Mouse (Mus musculus): ENCODE measurements at regions not wholly inside any gene's neighbourhood (a gene's known extent, or its start where the extent isn't known, plus 50 kb on each side); places are given as distances from the start of the nearest gene placed in this dataset.

DNA sequence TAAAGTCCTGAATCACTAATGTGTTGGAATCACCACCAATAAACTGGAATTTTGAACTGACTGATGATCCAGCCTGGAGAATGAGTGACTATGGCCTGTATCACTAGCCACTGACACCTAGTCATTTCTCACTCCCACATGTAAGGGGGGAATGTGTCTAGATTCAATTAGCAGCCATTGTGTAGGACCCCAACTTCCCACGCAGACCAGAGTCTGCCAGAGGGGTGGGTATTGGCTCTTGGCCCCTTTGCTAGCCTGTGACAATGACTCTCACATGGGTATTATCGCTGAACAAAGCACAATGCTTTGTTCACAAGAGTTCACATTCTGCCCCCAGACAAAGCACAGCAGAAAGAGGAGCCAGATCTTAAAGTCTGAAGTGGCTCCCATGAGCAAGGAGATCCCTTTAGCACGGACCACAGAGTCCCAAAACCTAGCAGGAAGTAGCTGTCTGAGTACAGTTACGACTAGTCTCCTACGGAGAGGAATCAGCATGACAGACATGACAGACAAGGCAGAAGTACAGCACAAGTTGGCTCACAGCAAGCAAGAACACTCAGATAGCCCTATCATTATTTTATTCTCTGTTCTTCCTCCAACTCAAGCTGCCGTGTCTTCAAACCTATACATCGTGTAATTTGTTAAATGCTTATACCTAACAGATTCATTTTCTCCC lies 130.0 kb upstream of the Foxq1 start:
- Histone ChIP-seq H3K4me1 (no peaks in the 10 kb centered on the region), H3K36me3 (no peaks in the 10 kb centered on the region), H3K4me3 (no peak overlapping the region), H3K9ac (no peak overlapping the region), H3K9me3 (no peaks in the 10 kb centered on the region), H3K27ac (no peak overlapping the region), H3K27me3 (no peaks in the 10 kb centered on the region), H3K4me2 (no peak overlapping the region)
- WGBS = 70% methylated on average over 7 of the region's 7 CpGs
- ATAC-seq (ENCODE audit: borderline replicate concordance, extremely low read depth, low FRiP score, low TSS enrichment) = no peak

DNA sequence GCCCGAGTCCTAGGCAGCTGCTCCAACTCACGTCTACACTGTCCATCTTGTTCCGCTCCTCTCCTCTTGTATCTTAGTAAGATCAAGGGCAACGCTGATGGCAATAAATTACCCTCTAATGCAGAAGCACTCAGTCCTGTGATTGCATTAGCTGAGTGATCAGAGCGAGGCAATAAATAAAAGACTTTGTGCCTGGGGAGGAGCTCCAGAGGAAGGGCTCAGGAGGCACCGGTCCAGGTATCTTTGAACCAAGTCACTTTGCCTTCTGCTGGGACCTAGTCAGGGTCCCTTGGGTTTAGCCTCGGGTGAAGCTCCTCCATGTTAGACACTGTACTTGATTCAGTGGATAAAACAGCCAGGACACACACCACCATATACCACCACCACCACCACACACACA lies 119.5 kb upstream of the Foxq1 start:
- 67% methylated on average over 7 of the region's 7 CpGs for WGBS
- Histone ChIP-seq H3K27ac (no peak overlapping the region), H3K4me2 (no peak overlapping the region), H3K4me1 (no peaks in the 10 kb centered on the region), H3K9ac (no peak overlapping the region), H3K9me3 (no peaks in the 10 kb centered on the region), H3K36me3 (no peaks in the 10 kb centered on the region), H3K4me3 (no peak overlapping the region), H3K27me3 (no peaks in the 10 kb centered on the region)
- ATAC-seq (ENCODE audit: borderline replicate concordance, extremely low read depth, low FRiP score, low TSS enrichment) = no peak

DNA sequence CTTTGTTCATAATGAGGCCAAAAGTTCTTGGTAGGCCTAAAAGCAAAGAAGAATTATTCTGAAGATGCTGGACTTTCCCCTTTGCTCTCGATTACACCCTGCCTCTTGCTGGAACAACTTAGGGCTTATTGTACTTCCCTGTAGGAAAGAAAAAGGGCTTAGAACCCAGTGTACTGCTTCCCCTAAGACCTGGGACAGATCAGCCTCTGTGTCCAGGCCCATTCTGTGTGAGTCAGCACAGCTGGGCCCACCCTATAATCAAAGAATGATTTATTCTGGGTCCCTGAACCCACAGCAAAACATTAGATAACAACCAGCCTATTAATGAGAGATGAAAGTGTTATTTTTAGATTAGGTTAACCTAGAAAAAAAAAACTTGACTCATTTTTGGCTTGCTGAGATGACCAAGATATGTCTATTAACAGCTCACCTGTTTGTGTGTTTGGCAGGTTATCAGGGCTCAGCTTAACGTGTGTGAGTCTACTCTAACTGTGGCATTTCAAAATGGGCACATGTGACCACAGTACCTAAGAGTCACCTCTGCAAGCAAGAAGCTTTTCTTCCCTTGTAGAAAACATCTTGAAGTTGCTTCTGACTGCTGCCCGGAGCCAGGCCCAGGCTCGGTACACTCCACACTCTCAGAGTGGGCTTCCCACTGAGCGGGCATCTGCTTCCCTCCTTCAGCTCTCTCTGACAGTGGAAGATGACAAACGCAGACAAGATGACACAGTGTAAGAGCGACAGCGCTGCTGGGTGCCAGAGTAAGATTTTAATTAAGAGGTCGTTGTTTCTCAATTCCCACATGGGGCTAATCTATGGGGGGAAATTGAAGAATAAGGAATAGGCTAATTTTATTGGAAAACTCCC lies 115.9 kb upstream of the Foxq1 start:
- Histone ChIP-seq H3K36me3 (no peaks in the 10 kb centered on the region), H3K9me3 (no peaks in the 10 kb centered on the region), H3K27me3 (no peaks in the 10 kb centered on the region), H3K27ac (no peak overlapping the region), H3K4me2 (no peak overlapping the region), H3K4me1 (no peaks in the 10 kb centered on the region), H3K4me3 (no peak overlapping the region), H3K9ac (no peak overlapping the region)
- no peak for ATAC-seq (ENCODE audit: borderline replicate concordance, extremely low read depth, low FRiP score, low TSS enrichment)
- WGBS = 66% methylated on average over 9 of the region's 9 CpGs

DNA sequence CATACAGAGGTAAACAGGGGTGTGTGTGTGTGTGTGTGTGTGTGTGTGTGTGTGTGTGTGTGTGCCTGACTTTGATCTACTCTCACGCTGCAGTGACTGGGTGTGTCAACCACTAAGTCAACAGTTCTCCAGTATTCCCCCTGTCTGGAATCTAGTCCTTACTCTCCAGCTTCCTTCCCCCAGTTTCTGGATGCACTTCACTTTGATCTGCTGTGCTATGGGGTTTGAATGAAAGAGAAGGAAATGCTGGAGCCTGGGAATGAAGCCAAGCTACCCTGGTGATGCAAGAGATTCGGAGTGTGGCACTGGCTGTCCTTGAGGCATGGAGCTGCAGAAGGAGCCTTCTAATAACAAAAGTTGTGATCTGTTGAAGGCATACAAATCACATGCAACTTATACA lies 97.1 kb upstream of the Foxq1 start:
- H3K9ac ChIP-seq = no peak overlapping the region
- no peaks in the 10 kb centered on the region for H3K36me3 ChIP-seq
- 6% methylated on average over 2 of the region's 2 CpGs for WGBS
- H3K27me3 ChIP-seq = no peaks in the 10 kb centered on the region
- H3K4me3 ChIP-seq = no peak overlapping the region
- H3K4me2 ChIP-seq = no peak overlapping the region
- H3K27ac ChIP-seq = peak overlapping the region; percentile 26; the same call in 1 of the 2 replicates
- ATAC-seq (ENCODE audit: borderline replicate concordance, extremely low read depth, low FRiP score, low TSS enrichment) = peak; percentile 89
- H3K9me3 ChIP-seq = no peaks in the 10 kb centered on the region
- H3K4me1 ChIP-seq = peaks cover 8% of the 10 kb centered on the region; the same call in 1 of the 2 replicates

DNA sequence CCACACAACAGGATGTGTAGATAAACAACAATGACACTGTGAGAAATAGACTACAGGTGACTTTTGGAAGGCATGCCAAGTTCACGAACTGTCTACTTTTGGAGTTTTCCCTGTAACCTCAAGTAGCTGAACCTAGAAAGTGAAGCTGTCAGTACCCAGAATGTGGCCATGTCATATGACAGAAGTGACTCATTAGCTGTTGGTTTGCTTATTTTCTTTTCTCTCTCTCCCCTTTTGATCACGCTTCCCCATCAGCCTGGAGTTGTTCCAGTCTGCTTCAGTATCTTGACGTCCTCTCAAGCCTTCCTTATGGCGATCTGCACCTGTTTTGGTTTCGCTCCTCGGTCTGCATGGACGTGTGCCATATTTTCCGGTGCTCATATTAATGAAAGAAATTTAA lies 90.8 kb upstream of the Foxq1 start:
- Histone ChIP-seq H3K4me1 (no peaks in the 10 kb centered on the region), H3K9ac (no peak overlapping the region), H3K27ac (no peak overlapping the region), H3K4me3 (no peak overlapping the region), H3K36me3 (no peaks in the 10 kb centered on the region), H3K4me2 (no peak overlapping the region), H3K9me3 (no peaks in the 10 kb centered on the region), H3K27me3 (no peaks in the 10 kb centered on the region)
- ATAC-seq (ENCODE audit: borderline replicate concordance, extremely low read depth, low FRiP score, low TSS enrichment) = no peak
- 50% methylated on average over 8 of the region's 8 CpGs for WGBS

DNA sequence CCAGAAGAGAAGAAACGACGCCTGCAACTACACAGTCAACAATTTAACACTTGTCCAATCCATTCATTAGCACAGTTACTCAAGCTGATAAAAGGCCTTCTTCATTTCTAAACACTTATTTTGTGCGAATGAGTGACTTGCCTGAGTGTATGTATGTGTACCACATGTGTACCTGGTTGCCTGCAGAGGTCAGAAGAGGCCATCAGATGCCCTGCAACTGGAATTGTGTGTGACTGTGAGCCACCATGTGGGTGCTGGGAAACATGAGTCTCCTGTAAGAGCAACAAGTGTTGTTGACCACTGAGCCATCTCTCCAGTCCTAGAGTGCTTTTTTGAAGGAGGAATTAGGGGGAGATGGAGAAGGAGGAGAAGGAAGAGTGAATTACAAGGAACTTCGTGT lies 90.2 kb upstream of the Foxq1 start:
- Histone ChIP-seq H3K27ac (no peak overlapping the region), H3K4me1 (no peaks in the 10 kb centered on the region), H3K27me3 (no peaks in the 10 kb centered on the region), H3K4me2 (no peak overlapping the region), H3K4me3 (no peak overlapping the region), H3K36me3 (no peaks in the 10 kb centered on the region), H3K9me3 (no peaks in the 10 kb centered on the region), H3K9ac (no peak overlapping the region)
- 65% methylated on average over 4 of the region's 4 CpGs for WGBS
- no peak for ATAC-seq (ENCODE audit: borderline replicate concordance, extremely low read depth, low FRiP score, low TSS enrichment)

DNA sequence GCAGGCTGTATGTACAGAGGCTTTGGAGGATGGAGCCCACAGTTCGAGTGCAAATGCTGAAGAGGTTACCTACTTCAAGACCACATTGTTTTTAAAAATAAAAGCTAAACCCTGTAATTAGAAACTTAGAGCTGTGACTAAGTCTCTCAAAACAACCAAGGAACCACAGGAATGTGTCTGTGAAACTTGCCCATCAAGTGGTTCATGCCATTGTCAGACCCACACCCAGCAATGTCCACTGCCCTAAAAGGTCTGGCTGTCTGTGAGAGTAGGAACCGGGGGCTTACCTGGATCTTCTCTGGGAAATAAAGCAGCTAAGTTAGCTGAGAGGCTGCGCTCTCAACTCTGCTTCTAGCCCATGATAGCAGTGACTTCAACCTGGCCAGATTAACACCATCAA lies 87.8 kb upstream of the Foxq1 start:
- 76% methylated on average over 3 of the region's 3 CpGs for WGBS
- no peak overlapping the region for H3K27ac ChIP-seq
- H3K4me1 ChIP-seq = no peaks in the 10 kb centered on the region
- H3K9me3 ChIP-seq = no peaks in the 10 kb centered on the region
- no peak for ATAC-seq (ENCODE audit: borderline replicate concordance, extremely low read depth, low FRiP score, low TSS enrichment)
- H3K4me3 ChIP-seq = no peak overlapping the region
- no peaks in the 10 kb centered on the region for H3K36me3 ChIP-seq
- no peak overlapping the region for H3K9ac ChIP-seq
- no peaks in the 10 kb centered on the region for H3K27me3 ChIP-seq
- H3K4me2 ChIP-seq = no peak overlapping the region

DNA sequence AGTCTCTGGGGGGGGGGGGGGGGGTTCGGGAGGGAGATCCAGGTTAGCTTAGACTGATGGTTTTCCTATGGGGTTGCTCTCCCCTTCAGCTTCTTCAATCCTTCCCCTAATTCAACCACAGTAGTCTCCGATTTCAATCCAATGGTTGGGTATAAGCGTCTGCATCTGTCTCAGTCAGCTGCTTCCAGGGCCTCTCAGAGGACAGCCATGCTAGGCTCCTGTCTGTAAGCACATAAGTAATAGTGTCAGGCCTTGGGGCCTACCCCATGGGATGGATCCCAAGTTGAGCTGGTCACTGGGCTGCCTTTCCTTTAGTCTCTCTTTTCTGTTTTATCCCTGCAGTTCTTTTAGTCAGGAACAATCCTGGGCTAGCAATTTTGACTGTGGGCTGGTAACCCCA lies 87.0 kb upstream of the Foxq1 start:
- H3K36me3 ChIP-seq = no peaks in the 10 kb centered on the region
- no peaks in the 10 kb centered on the region for H3K9me3 ChIP-seq
- H3K4me2 ChIP-seq = no peak overlapping the region
- no peak overlapping the region for H3K4me3 ChIP-seq
- H3K4me1 ChIP-seq = no peaks in the 10 kb centered on the region
- H3K27ac ChIP-seq = no peak overlapping the region
- no peak for ATAC-seq (ENCODE audit: borderline replicate concordance, extremely low read depth, low FRiP score, low TSS enrichment)
- H3K9ac ChIP-seq = no peak overlapping the region
- WGBS = 63% methylated on average over 3 of the region's 3 CpGs
- H3K27me3 ChIP-seq = no peaks in the 10 kb centered on the region

DNA sequence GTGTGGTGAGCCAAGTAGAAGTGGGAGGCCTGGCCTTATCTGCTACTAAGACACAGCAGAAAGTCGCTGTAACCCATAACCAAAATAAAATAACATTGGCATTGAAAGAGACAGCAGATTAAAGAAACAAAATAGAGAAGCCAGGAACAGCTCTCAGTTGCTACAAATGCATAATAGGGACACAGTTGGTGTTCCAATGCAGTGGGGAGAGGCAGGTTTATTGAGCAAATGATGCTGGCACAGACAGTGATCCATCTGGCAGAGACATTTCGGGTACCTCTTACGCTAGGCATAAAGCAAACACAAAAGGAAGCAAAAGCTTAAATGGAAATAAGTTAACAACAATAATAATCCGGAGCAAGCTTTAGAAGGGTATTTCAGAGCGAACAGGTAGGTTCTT lies 83.6 kb upstream of the Foxq1 start:
- no peak overlapping the region for H3K4me3 ChIP-seq
- no peaks in the 10 kb centered on the region for H3K9me3 ChIP-seq
- no peaks in the 10 kb centered on the region for H3K27me3 ChIP-seq
- H3K27ac ChIP-seq = no peak overlapping the region
- H3K4me2 ChIP-seq = no peak overlapping the region
- H3K4me1 ChIP-seq = 0 out of 2 replicates have a peak, but pooled peaks cover 8% of the 10 kb centered on the region
- no peak overlapping the region for H3K9ac ChIP-seq
- no peak for ATAC-seq (ENCODE audit: borderline replicate concordance, extremely low read depth, low FRiP score, low TSS enrichment)
- 75% methylated on average over 5 of the region's 5 CpGs for WGBS
- no peaks in the 10 kb centered on the region for H3K36me3 ChIP-seq

DNA sequence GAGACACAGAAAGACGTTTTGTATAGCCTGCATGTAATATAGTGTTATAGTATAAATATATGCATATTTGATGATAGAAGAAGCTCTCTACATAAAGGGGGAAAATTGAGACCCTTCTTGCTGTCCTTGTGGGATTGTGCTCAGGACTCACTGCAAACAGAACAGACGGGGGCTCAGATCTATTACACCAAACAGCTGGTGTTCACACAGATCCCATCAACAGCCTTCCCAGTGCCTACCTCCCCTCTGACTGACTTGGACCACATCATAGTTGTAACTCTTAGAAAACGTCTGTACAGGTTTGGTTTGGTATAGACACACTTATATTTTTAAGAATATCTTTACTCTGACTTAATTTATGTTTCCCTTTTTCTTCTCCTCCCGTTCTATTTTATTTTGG lies 83.1 kb upstream of the Foxq1 start:
- no peak overlapping the region for H3K27ac ChIP-seq
- no peak for ATAC-seq (ENCODE audit: borderline replicate concordance, extremely low read depth, low FRiP score, low TSS enrichment)
- H3K4me2 ChIP-seq = no peak overlapping the region
- no peak overlapping the region for H3K4me3 ChIP-seq
- no peaks in the 10 kb centered on the region for H3K9me3 ChIP-seq
- WGBS = 56% methylated on average over 4 of the region's 4 CpGs
- 0 out of 2 replicates have a peak, but pooled peaks cover 8% of the 10 kb centered on the region for H3K4me1 ChIP-seq
- no peaks in the 10 kb centered on the region for H3K36me3 ChIP-seq
- H3K9ac ChIP-seq = no peak overlapping the region
- no peaks in the 10 kb centered on the region for H3K27me3 ChIP-seq

DNA sequence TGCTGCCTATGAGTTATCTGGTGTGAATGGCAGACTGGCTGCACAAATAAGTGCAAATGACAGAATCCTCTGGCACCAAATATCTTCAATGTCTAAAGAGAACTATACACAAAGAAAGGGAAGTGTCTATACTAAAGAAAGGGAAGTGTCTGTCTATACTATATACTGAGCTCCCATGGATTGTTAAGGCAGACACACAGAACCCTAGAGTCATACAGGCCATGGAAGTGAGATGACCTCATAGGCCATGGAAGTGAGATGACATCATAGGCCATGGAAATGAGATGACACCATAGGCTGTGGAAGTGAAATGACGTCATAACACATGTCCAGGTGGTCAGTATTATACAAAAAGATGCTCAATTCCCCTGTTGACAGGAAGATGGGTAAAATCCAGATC lies 82.7 kb upstream of the Foxq1 start:
- H3K4me1 ChIP-seq = 0 out of 2 replicates have a peak, but pooled peaks cover 8% of the 10 kb centered on the region
- H3K9ac ChIP-seq = no peak overlapping the region
- ATAC-seq (ENCODE audit: borderline replicate concordance, extremely low read depth, low FRiP score, low TSS enrichment) = no peak
- no peak overlapping the region for H3K4me3 ChIP-seq
- H3K9me3 ChIP-seq = no peaks in the 10 kb centered on the region
- 56% methylated on average over 1 of the region's 1 CpGs for WGBS
- no peaks in the 10 kb centered on the region for H3K36me3 ChIP-seq
- H3K27me3 ChIP-seq = no peaks in the 10 kb centered on the region
- no peak overlapping the region for H3K4me2 ChIP-seq
- H3K27ac ChIP-seq = no peak overlapping the region

DNA sequence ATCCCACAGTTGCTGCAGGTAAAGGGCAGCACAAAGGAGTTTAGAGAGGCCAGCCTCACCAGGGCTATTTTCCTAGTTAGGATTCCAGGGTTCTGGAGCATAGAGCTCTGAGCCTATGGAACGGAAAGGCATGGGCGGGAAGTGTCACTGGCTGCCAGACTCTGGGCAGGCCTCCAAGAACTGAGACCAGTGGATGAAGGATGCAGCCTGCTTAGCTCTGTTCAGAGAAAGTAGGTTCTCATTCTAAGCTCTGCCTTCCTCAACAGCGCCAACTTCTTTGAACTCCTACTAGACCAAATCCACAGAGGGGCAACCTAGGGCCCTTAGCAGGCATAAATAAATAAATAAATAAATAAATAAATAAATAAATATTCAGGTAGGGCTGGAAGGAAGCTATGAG lies 80.1 kb upstream of the Foxq1 start:
- H3K9me3 ChIP-seq = no peaks in the 10 kb centered on the region
- no peaks in the 10 kb centered on the region for H3K27me3 ChIP-seq
- no peaks in the 10 kb centered on the region for H3K36me3 ChIP-seq
- no peak overlapping the region for H3K27ac ChIP-seq
- H3K4me2 ChIP-seq = no peak overlapping the region
- peak; percentile 92 for ATAC-seq (ENCODE audit: borderline replicate concordance, extremely low read depth, low FRiP score, low TSS enrichment)
- 44% methylated on average over 3 of the region's 3 CpGs for WGBS
- H3K9ac ChIP-seq = no peak overlapping the region
- 0 out of 2 replicates have a peak, but pooled peaks cover 8% of the 10 kb centered on the region for H3K4me1 ChIP-seq
- no peak overlapping the region for H3K4me3 ChIP-seq

Measured in lung, embryonic 15.5 days (tissue).